Mouse (Mus musculus) heart, embryonic 10.5 days (tissue): ENCODE measurements at regions not wholly inside any gene's neighbourhood (a gene's known extent, or its start where the extent isn't known, plus 50 kb on each side); places are given as distances from the start of the nearest gene placed in this dataset.

ENCODE experiments used
- DNase-seq: peaks from one replicate; pipeline ENCODE4 v3.0.0-alpha.2; 2017; ENCODE audit warnings: low spot score
- H3K27ac ChIP-seq: fragments of 300-500 bp; sonication (generic); 2 replicates; pipeline ENCODE4 v1.5.1; 2016; ENCODE audit warnings: mild to moderate bottlenecking
- H3K27me3 ChIP-seq: fragments of 300-500 bp; sonication (generic); 2 replicates; pipeline ENCODE4 v1.6.1; 2016; ENCODE audit warnings: mild to moderate bottlenecking; ENCODE audit not compliant: poor library complexity, insufficient read depth, severe bottlenecking
- H3K36me3 ChIP-seq: fragments of 300-500 bp; sonication (generic); 2 replicates; pipeline ENCODE4 v1.6.1; 2016; ENCODE audit warnings: mild to moderate bottlenecking, moderate library complexity
- H3K4me1 ChIP-seq: fragments of 300-500 bp; sonication (generic); 2 replicates; pipeline ENCODE4 v1.6.1; 2016; ENCODE audit warnings: mild to moderate bottlenecking
- H3K4me3 ChIP-seq: fragments of 300-500 bp; sonication (generic); 2 replicates; pipeline ENCODE4 v1.5.1; 2016; ENCODE audit warnings: mild to moderate bottlenecking, moderate library complexity
- H3K9me3 ChIP-seq: fragments of 300-500 bp; sonication (generic); 2 replicates; pipeline ENCODE4 v1.6.1; 2016; ENCODE audit warnings: mild to moderate bottlenecking, moderate library complexity
- WGBS: fragments of 180-500 bp; shearing (Covaris S2); methylation state at CpG from one replicate; pipeline ENCODE4 v1.1.7; 2016; 5-methylcytosine and 5-hydroxymethylcytosine counted together

- 0 out of 2 replicates have a peak overlapping the region, but pooled peaks have one; percentile 22 for H3K27ac ChIP-seq
- no peaks in the 10 kb centered on the region for H3K9me3 ChIP-seq
- H3K27me3 ChIP-seq, result no peaks in the 10 kb centered on the region
- WGBS, result 36% methylated on average over 17 of the region's 18 CpGs
- peaks cover 14% of the 10 kb centered on the region for H3K4me1 ChIP-seq
- no peak for DNase-seq
- H3K4me3 ChIP-seq, result peak overlapping the region; percentile 16; the same call in 1 of the 2 replicates
- no peaks in the 10 kb centered on the region for H3K36me3 ChIP-seq
Measured at GRCm38 (mm10) chr6:98632278-98633063, 289.9 kb upstream of the Gm765 start.

DNA sequence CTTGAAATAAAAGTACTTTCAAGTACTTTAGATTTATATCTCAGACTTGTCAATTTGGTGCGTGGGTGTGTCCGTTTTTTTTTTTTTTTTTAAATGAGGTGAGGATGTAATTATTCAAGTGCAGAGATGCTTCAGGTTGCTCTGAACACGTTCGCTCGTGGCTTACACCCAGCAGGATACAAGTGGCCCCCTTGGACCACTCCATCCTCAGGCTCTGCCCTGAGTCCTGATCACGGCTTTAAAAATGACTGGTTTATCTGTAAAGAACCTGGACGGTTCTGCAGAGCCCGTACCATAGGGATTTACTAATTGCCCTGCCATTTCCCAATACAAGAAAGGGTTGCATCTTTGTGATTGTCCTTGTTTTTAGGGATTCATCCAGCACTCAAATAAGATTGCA is 288.7 kb upstream of the Gm765 start:
- no peak overlapping the region for H3K27ac ChIP-seq

GRCm38 (mm10) chr6:98629646-98630045 is 287.1 kb upstream of the Gm765 start:
- no peaks in the 10 kb centered on the region for H3K36me3 ChIP-seq
- 60% methylated on average over 4 of the region's 4 CpGs for WGBS

More for the DNA sequence above, 288.7 kb upstream of the Gm765 start:
- Histone ChIP-seq H3K4me3 (no peak overlapping the region), H3K9me3 (no peaks in the 10 kb centered on the region), H3K36me3 (no peaks in the 10 kb centered on the region), H3K4me1 (peaks cover 14% of the 10 kb centered on the region), H3K27me3 (no peaks in the 10 kb centered on the region)
- DNase-seq, result no peak
- 60% methylated on average over 8 of the region's 8 CpGs for WGBS

GRCm38 (mm10) chr6:98626435-98626834 is 283.9 kb upstream of the Gm765 start:
- Histone ChIP-seq H3K4me3 (no peak overlapping the region), H3K9me3 (no peaks in the 10 kb centered on the region), H3K27ac (no peak overlapping the region), H3K4me1 (peaks cover 11% of the 10 kb centered on the region; the same call in 1 of the 2 replicates), H3K36me3 (no peaks in the 10 kb centered on the region), H3K27me3 (no peaks in the 10 kb centered on the region)
- DNase-seq, result no peak
- 82% methylated on average over 10 of the region's 10 CpGs for WGBS

More at GRCm38 (mm10) chr6:98629646-98630045, 287.1 kb upstream of the Gm765 start:
- Histone ChIP-seq H3K9me3 (no peaks in the 10 kb centered on the region), H3K27ac (no peak overlapping the region), H3K4me3 (no peak overlapping the region), H3K27me3 (no peaks in the 10 kb centered on the region), H3K4me1 (peaks cover 14% of the 10 kb centered on the region)
- no peak for DNase-seq

DNA sequence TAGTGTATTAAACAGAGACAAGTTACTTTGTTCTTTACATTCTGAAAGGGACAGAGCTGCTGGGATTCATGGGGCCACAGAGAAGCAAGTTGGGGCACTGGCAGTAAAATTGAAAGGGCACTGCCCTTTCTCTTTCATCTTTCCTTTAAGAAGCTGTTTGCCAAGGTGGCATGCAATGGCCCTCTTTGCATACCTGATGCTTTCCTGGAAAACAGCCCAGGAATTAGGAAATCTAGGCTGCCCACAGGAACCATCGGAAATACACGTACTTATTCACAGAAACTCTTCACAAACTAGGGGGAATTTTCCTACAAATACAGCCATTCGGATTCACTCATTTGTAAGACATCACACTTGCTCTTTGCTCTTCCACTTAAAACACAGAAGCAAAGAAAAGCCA is 278.3 kb upstream of the Gm765 start:
- no peak overlapping the region for H3K27ac ChIP-seq
- no peak for DNase-seq
- no peak overlapping the region for H3K4me3 ChIP-seq
- H3K36me3 ChIP-seq, result no peaks in the 10 kb centered on the region
- peaks cover 9% of the 10 kb centered on the region; the same call in 1 of the 2 replicates for H3K4me1 ChIP-seq
- no peaks in the 10 kb centered on the region for H3K27me3 ChIP-seq
- no peaks in the 10 kb centered on the region for H3K9me3 ChIP-seq
- 86% methylated on average over 3 of the region's 3 CpGs for WGBS

DNA sequence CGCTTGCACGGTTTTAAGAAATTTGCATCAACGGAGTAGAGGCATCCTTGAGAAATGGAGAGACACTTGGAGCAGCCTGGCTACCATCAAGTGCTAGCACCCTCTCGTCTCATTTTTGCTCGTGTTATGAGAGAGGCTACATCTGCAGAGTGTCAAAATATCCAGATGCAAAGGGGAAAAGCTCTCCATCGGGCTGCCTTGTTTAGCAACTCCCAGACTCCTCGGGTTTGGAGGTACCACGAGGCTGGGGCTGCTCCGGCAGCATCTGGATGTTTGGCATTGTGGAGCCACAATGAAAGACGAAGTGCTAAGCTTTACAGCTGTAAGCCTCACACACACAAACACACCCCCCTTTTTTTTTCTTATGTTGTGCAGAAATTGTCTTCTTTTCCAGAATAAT is 270.5 kb upstream of the Gm765 start:
- no peak overlapping the region for H3K27ac ChIP-seq
- H3K9me3 ChIP-seq, result no peaks in the 10 kb centered on the region
- WGBS, result 75% methylated on average over 10 of the region's 10 CpGs
- no peaks in the 10 kb centered on the region for H3K36me3 ChIP-seq
- no peak for DNase-seq
- peaks cover 3% of the 10 kb centered on the region; the same call in 1 of the 2 replicates for H3K4me1 ChIP-seq
- H3K27me3 ChIP-seq, result no peaks in the 10 kb centered on the region
- no peak overlapping the region for H3K4me3 ChIP-seq

- DNase-seq, result no peak
- no peaks in the 10 kb centered on the region for H3K36me3 ChIP-seq
- peaks cover 3% of the 10 kb centered on the region; the same call in 1 of the 2 replicates for H3K4me1 ChIP-seq
- H3K9me3 ChIP-seq, result no peaks in the 10 kb centered on the region
- no peaks in the 10 kb centered on the region for H3K27me3 ChIP-seq
- no peak overlapping the region for H3K27ac ChIP-seq
- WGBS, result 15% methylated on average over 1 of the region's 1 CpGs
- H3K4me3 ChIP-seq, result no peak overlapping the region
Measured at GRCm38 (mm10) chr6:98609133-98609532, 266.6 kb upstream of the Gm765 start.

GRCm38 (mm10) chr6:98606680-98607079 is 264.1 kb upstream of the Gm765 start:
- no peak for DNase-seq
- peaks cover 3% of the 10 kb centered on the region; the same call in 1 of the 2 replicates for H3K4me1 ChIP-seq
- 84% methylated on average over 3 of the region's 3 CpGs for WGBS
- no peaks in the 10 kb centered on the region for H3K9me3 ChIP-seq
- H3K27me3 ChIP-seq, result no peaks in the 10 kb centered on the region
- H3K27ac ChIP-seq, result no peak overlapping the region
- no peaks in the 10 kb centered on the region for H3K36me3 ChIP-seq
- no peak overlapping the region for H3K4me3 ChIP-seq

DNA sequence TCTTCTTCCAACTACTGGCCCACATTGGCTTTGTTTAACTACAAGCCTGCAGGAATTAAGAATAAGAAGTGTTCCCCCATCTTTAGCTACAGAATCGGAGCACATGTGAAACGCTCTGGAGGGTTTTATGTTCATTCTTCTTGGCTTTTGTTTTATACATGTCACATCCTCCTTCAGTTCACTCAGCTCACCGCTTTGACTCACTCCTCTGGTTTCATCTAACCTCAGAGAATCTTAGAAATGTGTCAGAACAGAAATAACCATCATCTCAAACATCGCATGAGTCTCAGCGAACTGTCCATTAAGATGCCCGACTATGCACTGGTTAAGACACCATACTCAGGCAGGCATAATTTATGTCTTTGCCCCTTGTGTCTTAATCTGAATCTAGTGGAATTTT is 255.1 kb upstream of the Gm765 start:
- Histone ChIP-seq H3K36me3 (no peaks in the 10 kb centered on the region), H3K9me3 (no peaks in the 10 kb centered on the region), H3K27me3 (no peaks in the 10 kb centered on the region), H3K27ac (no peak overlapping the region), H3K4me3 (no peak overlapping the region), H3K4me1 (no peaks in the 10 kb centered on the region)
- WGBS, result 87% methylated on average over 6 of the region's 6 CpGs
- no peak for DNase-seq

DNA sequence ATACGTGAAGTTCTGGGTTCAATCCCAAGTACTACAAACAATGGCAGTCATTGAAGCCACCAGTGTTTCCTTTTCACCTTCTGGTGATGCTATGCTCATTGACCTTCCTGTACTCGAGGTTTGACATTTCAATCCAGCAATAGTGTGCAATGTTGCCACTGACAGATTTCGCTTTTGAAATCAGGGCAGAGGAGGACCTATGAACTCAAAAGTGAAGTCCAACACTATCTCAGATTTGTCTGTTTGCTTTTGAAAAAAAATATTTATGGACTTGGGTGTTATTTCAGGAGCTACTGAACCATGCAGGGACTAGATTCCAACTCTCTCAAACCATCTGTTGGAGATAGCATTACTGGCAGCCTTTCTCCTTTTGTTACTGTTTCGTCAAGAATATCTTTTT is 248.4 kb upstream of the Gm765 start:
- Histone ChIP-seq H3K4me3 (no peak overlapping the region), H3K36me3 (no peaks in the 10 kb centered on the region), H3K27me3 (no peaks in the 10 kb centered on the region), H3K4me1 (no peaks in the 10 kb centered on the region), H3K9me3 (no peaks in the 10 kb centered on the region), H3K27ac (no peak overlapping the region)
- WGBS, result 74% methylated on average over 4 of the region's 4 CpGs
- no peak for DNase-seq

DNA sequence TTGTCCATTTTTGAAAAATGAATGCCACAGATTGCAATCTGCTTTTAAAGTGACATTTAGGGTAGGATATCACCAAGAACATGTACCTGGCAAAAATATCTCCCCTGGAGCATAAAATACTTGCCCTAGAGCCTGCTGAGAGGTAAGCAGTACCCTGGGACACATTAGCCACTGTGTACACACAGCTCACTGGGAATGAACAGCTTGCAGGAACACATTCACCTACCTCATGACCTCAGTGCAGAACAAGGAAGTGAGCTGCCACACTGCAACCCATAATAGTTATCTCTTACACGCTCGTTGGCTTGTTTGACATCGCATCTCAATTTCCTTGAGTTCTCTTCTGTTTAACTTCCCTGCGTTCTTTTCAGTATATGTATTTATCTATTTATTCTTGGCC is 246.4 kb upstream of the Gm765 start:
- 69% methylated on average over 4 of the region's 4 CpGs for WGBS
- DNase-seq, result no peak
- no peaks in the 10 kb centered on the region for H3K9me3 ChIP-seq
- H3K27ac ChIP-seq, result no peak overlapping the region
- H3K4me1 ChIP-seq, result peaks cover 1% of the 10 kb centered on the region; the same call in 1 of the 2 replicates
- H3K4me3 ChIP-seq, result no peak overlapping the region
- no peaks in the 10 kb centered on the region for H3K27me3 ChIP-seq
- H3K36me3 ChIP-seq, result no peaks in the 10 kb centered on the region

DNA sequence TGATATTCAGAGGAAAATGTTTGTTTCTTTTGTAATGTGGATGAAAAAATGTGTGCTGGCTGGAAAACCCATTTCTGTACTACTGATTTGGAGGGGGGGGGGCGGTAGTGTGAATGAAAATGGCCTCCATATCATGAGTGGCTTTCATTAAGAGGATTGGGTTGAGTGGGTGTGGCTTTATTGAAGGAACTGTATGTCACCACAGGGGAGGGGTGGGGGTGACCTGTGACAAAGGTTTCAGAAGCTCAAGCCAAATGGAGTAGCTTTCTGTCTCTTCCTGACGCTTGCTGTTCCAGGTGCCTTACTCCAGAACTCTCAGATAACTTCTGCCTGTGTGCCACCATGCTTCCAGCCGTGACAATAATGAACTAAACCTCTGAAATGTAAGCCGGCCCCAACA is 242.0 kb upstream of the Gm765 start:
- no peak overlapping the region for H3K27ac ChIP-seq

DNA sequence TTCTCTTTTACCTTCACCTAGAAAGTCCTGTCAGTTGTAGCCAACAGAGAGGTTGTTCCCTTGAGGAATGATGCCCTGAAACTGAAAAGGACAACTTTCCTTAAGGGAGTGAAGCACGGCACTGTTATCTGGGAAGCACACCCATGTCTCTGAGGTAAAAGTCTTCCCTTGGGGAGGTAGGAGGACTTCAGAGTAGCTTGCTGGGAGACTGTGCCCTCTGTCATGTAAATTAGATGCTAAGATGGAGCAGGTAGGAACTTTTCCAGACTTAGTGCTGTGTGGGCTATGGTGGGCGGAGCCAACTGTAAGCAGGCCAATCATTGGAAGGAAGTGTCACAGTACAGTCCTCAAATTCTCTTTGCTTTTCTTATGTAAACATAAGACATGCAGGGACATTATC is 240.3 kb upstream of the Gm765 start:
- no peak for DNase-seq
- no peaks in the 10 kb centered on the region for H3K27me3 ChIP-seq
- WGBS, result 22% methylated on average over 2 of the region's 2 CpGs
- no peak overlapping the region for H3K4me3 ChIP-seq
- peaks cover 8% of the 10 kb centered on the region for H3K4me1 ChIP-seq
- H3K36me3 ChIP-seq, result no peaks in the 10 kb centered on the region
- no peak overlapping the region for H3K27ac ChIP-seq
- no peaks in the 10 kb centered on the region for H3K9me3 ChIP-seq

More for the DNA sequence above, 242.0 kb upstream of the Gm765 start:
- Histone ChIP-seq H3K4me1 (peaks cover 8% of the 10 kb centered on the region), H3K4me3 (no peak overlapping the region), H3K36me3 (no peaks in the 10 kb centered on the region), H3K9me3 (no peaks in the 10 kb centered on the region), H3K27me3 (no peaks in the 10 kb centered on the region)
- WGBS, result 71% methylated on average over 4 of the region's 4 CpGs
- no peak for DNase-seq
